Mouse (Mus musculus) urinary bladder, adult 2 months (tissue): ENCODE data around the gene Fbxo30. TPM values are rescaled to one million over a fixed set of nuclear protein-coding genes. Genes with fewer than 3 reads are reported as not detected.

Source experiments
- DNase-seq: peaks from one replicate; pipeline ENCODE4 v3.0.0; 2022; ENCODE audit warnings: low spot score
- polyA plus RNA-seq: library from polyadenylated mRNA; depleted of rRNA; stranded (reverse); fragments of >200 nt; gene quantifications from 2 replicates; pipeline ENCODE4 v1.2.3, GENCODE M21; 2012; rRNA removed

Gene Fbxo30
- polyA plus RNA-seq, 1 experiment = 24.7 TPM

DNA sequence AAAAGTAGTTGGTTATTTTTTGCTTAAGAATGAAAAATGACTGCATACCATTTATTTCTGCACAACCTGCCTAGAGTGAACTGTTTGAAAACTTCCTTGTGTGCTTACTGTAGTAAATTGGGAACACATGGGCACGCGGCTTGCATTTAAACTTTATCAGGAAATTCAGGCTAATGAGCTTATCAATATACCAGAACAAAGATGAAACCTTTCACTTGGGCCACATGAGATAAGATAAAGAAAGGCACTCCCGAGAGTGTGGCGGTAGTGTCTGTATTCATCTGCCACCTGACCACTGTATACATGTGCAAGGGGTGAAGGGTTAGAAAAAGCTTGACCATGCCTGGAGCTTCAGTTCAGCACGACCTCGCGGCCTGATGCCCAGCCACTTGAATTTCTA is 41.2 kb downstream of the Fbxo30 start:
- no peak for DNase-seq

DNA sequence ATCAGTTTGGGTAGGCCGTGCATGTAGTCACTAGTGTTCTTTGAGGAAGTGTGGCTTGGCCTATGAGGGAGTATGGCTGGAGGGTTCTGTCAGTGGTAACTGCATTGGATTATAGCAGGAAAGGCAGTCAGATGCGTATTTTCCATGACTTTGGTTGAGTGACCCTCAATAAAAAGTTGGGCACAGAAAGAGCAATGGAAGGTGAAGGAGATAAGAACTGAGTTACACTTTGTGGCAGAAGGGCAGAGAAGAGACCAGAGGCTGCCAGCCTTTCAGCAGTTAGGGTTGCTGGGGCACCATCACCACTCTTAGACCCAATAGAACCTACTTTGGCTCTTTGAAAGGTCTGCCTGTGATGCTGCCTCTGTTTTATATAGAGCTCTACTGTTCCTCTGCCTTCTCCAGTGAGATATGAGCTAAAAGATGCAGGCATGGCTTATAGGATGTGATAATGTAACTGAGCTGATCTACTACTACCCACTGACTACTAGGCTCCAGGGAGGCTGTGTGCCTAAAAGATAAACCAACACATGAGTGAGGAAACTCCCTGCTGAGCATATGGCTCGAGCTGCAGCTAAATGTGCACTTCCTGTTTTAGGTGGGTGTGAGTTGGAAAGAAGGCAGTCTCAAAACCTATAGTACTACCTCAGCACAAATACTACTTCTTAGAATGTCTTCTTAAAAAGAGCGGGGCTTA is 42.2 kb downstream of the Fbxo30 start:
- no peak for DNase-seq

DNA sequence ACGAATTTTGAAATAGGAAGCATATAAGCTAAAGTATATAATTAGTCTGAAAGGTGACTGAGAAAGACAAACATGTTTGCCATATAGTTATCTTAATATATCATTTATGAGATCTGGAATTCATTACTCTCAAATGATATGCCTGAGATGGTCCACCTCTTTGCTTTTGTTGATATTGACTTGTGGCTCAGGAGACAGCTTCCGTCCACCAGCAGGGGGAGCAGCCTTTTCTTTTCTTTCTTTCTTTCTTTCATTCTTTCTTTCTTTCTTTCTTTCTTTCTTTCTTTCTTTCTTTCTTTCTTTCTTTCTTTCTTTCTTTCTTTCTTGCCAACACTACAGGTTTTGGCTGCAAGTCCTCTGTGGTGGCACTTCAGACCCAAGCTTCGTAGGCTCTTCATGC is 45.4 kb downstream of the Fbxo30 start:
- no peak for DNase-seq

DNA sequence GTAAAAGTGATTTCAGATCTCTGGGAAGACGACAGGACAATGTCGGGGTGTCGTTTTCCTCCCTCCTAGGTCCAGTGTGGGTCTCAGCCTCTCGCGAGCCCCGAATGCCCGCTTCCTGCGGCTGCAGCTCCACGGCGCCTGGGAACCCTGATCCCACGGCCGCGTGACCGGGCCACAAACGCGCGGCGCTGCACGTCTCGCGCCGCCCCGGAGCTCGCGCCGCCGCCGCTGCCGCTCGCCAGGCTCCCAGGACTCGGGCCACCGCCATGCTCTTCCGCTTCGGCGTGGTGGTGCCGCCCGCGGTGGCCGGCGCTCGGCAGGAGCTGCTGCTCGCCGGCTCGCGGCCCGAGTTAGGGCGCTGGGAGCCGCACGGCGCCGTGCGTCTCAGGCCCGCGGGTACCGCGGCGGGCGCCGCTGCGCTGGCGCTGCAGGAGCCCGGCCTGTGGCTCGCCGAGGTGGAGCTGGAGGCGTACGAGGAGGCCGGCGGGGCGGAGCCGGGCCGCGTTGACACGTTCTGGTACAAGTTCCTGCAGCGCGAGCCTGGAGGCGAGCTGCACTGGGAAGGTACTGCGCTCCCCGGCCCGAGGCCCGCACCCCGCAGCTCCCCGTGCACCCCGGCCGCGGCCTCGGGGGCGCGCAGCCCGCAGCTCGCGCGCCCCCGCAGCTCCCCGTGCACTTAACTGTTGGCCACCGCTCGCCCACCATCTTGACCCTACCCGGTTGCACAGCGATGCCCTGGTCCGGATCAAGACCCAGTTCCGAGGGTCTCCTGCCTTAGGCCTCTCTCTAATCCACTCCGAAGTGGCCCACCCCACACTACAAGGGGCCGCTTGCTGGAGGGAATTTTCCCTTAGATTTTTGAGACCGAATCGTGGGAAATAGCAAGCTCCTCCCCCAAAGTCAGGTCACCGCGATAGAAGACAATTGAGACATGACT is 62.3 kb downstream of the Fbxo30 start, which contains the start of gene Epm2a:
TSS of gene Epm2a (plus strand) at position 200 of the 937 bp plus-strand sequence.
- peak; percentile 79 for DNase-seq

DNA sequence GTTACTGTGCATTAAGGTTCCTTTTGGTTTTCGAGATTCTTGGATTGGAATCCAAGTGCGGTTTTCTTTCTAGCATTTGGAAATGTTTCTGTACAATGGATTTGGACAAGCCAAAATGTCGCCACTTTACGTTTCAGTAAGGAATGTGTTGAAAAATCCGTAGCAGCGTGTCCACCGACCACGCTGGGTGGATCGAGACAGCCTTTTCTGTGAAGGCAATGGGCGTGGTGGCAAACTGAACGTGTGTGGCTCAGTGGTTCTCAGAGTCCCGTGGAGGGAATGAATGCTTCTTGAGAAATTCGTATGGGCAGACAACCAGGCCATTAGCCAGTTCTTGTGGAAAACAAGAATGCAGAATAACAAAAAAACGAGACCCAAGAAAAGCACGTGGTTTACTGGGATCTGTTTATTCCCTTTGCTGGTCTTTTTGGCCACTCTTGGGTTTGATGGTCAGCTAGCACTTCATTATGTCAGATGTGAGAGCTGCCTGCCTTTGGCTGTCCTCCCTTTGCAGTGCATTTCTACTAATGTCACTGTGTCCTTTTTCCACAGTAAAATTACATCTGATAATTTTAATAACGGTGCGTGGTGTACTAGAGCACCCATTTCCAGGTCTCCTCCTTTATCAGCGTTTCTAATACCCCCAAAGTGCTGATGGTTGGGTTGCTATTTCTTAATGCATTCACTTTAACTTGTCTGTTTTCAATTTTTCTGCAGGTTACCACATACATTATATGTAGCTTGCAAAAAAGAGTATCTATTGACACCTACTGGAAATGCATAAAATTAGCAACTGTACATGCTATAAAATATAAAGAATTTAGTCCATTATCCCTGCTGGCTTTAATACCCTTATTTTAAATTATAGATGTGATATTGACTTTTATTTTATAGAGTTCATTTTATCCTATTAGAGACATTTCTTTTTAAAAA is 63.7 kb downstream of the Fbxo30 start:
- no peak for DNase-seq

Other genes with a start within 250 kb of the Fbxo30 start
- not detected in 2 replicates for gene Grm1, start 199.0 kb upstream of the Fbxo30 start, polyA plus RNA-seq
- 8.3 and 8.4 TPM in 2 replicates for gene Shprh, start 131.9 kb upstream of the Fbxo30 start, polyA plus RNA-seq
- 6.1 and 8.3 TPM in 2 replicates for gene Epm2a, start 62.1 kb downstream of the Fbxo30 start, polyA plus RNA-seq